Mouse (Mus musculus): ENCODE data around the gene Gm26602. TPM values are rescaled to one million over a fixed set of nuclear protein-coding genes. Genes with fewer than 3 reads are reported as not detected.

The Gm26602 gene
- polyA plus RNA-seq, 1 experiment: 0.21 TPM

DNA sequence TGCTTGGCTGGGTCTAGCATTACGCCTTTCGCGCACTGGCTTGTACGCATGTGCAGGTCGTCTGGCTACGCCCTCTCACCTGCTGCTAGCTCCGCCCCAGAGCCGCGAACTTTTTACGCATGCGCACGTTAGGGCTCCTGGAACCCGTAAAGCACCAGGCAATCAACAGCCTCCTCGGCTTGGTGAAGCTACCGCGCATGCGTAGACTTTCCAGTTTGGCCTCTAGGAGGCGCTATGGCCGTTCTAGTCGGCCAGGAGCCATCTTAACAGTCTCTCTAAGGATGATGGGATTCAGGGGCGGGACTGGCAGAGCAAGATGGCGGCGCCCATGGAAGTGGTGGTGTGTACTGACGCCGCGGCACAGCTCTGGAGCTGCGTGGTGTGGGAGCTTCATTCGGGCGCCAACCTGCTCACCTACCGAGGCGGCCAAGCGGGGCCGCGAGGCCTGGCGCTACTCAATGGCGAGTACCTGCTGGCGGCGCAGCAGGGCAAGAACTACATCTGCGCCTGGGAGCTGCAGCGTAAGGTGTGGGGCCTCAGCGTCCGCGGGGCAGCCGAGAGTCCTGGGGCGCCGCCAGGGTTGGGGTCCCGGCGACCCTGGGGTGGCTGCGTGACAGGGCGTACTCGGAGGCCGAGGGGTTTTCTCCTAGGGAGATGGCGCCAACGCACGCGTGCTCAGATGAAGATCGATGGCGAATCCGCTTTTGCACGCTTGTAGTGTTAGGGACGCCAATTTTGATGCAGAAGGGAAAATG lies 49.4 kb downstream of the Gm26602 start, which contains the start of gene Wdr18:
Wdr18 (plus strand) TSS at position 306 of the 755 bp plus-strand sequence.
- peaks cover 40% of the 10 kb centered on the region for H3K4me1 ChIP-seq (ENCODE audit: control insufficient read depth)
- H3K27me3 ChIP-seq (ENCODE audit: control insufficient read depth): peaks cover 5% of the 10 kb centered on the region; the same call in 1 of the 2 replicates
- no peaks in the 10 kb centered on the region for H3K9me3 ChIP-seq (ENCODE audit: control insufficient read depth, low read length)

More for the DNA sequence above, 49.4 kb downstream of the Gm26602 start, which contains the start of gene Wdr18:
- no peak for TF ChIP-seq GATA1 (IDR thresholded peaks at IDR 0.05; ENCODE audit: low read length)
- TF ChIP-seq TAL1 (IDR thresholded peaks at IDR 0.05; ENCODE audit: low read length): no peak
- Histone ChIP-seq H3K4me3 (replicated peaks) (peak within 1 kb of the TSS; percentile 94), H3K36me3 (ENCODE audit: control insufficient read depth) (peaks cover 38% of the 10 kb centered on the region)

Other genes with a start within 250 kb of the Gm26602 start
- 0.03 TPM in 1 of 2 replicates, not detected in the other for gene Madcam1, start 246.3 kb upstream of the Gm26602 start, polyA plus RNA-seq (2012)
- gene Tpgs1, start 241.5 kb upstream of the Gm26602 start, polyA plus RNA-seq (2012): 15.5 and 17.8 TPM in 2 replicates
- 65.0 and 72.0 TPM in 2 replicates for gene Cdc34, start 228.7 kb upstream of the Gm26602 start, polyA plus RNA-seq (2012)
- 0.08 and 0.09 TPM in 2 replicates for gene Gzmm, start 221.8 kb upstream of the Gm26602 start, polyA plus RNA-seq (2012)
- gene Bsg, start 206.4 kb upstream of the Gm26602 start, polyA plus RNA-seq (2012): 836 and 840 TPM in 2 replicates
- gene Hcn2, start 194.2 kb upstream of the Gm26602 start, polyA plus RNA-seq (2012): 0.08 and 0.15 TPM in 2 replicates
- 2.1 and 2.5 TPM in 2 replicates for gene Polrmt, start 164.3 kb upstream of the Gm26602 start, polyA plus RNA-seq (2012)
- not detected in 2 replicates for gene Fgf22, start 155.8 kb upstream of the Gm26602 start, polyA plus RNA-seq (2012)
- gene Rnf126, start 143.9 kb upstream of the Gm26602 start, polyA plus RNA-seq (2012): 35.3 and 45.1 TPM in 2 replicates
- 0.02 and 0.04 TPM in 2 replicates for gene Fstl3, start 133.6 kb upstream of the Gm26602 start, polyA plus RNA-seq (2012)
- 0.02 TPM in 1 of 2 replicates, not detected in the other for gene Prss57, start 119.9 kb upstream of the Gm26602 start, polyA plus RNA-seq (2012)
- gene Palm, start 117.3 kb upstream of the Gm26602 start, polyA plus RNA-seq (2012): 0.34 and 0.52 TPM in 2 replicates
- not detected in 2 replicates for gene Misp, start 89.9 kb upstream of the Gm26602 start, polyA plus RNA-seq (2012)
- gene Ptbp1, start 56.4 kb upstream of the Gm26602 start, polyA plus RNA-seq (2012): 46.1 and 67.9 TPM in 2 replicates
- gene Prtn3, start 36.4 kb upstream of the Gm26602 start, polyA plus RNA-seq (2012): 3.5 TPM in 2 replicates
- 0.06 and 0.11 TPM in 2 replicates for gene Plppr3, start 36.2 kb upstream of the Gm26602 start, polyA plus RNA-seq (2012)
- 1.5 and 1.8 TPM in 2 replicates for gene Elane, start 24.6 kb upstream of the Gm26602 start, polyA plus RNA-seq (2012)
- gene Cfd, start 20.0 kb upstream of the Gm26602 start, polyA plus RNA-seq (2012): not detected in 2 replicates
- 4.1 and 4.9 TPM in 2 replicates for gene Med16, start 1.9 kb upstream of the Gm26602 start, polyA plus RNA-seq (2012)
- gene Kiss1r, start 6.1 kb downstream of the Gm26602 start, polyA plus RNA-seq (2012): 0.01 TPM in 1 of 2 replicates, not detected in the other
- 9.9 and 13.0 TPM in 2 replicates for gene R3hdm4, start 10.4 kb downstream of the Gm26602 start, polyA plus RNA-seq (2012)
- gene Arid3a, start 16.2 kb downstream of the Gm26602 start, polyA plus RNA-seq (2012): 1.0 and 1.4 TPM in 2 replicates
- gene Wdr18, start 49.3 kb downstream of the Gm26602 start, polyA plus RNA-seq (2012): 4.4 and 4.9 TPM in 2 replicates
- gene Grin3b, start 59.9 kb downstream of the Gm26602 start, polyA plus RNA-seq (2012): 0.01 TPM in 1 of 2 replicates, not detected in the other
- gene Tmem259, start 73.5 kb downstream of the Gm26602 start, polyA plus RNA-seq (2012): 47.6 and 49.5 TPM in 2 replicates
- 0.59 and 0.74 TPM in 2 replicates for gene Cnn2, start 77.7 kb downstream of the Gm26602 start, polyA plus RNA-seq (2012)
- gene Abca7, start 85.6 kb downstream of the Gm26602 start, polyA plus RNA-seq (2012): 7.6 and 7.9 TPM in 2 replicates
- 1.5 and 1.7 TPM in 2 replicates for gene Arhgap45, start 105.8 kb downstream of the Gm26602 start, polyA plus RNA-seq (2012)
- gene Polr2e, start 128.9 kb downstream of the Gm26602 start, polyA plus RNA-seq (2012): 11.9 and 17.1 TPM in 2 replicates
- 551 and 700 TPM in 2 replicates for gene Gpx4, start 136.3 kb downstream of the Gm26602 start, polyA plus RNA-seq (2012)
- 3.4 and 3.9 TPM in 2 replicates for gene Sbno2, start 194.7 kb downstream of the Gm26602 start, polyA plus RNA-seq (2012)
- 69.2 and 71.6 TPM in 2 replicates for gene Stk11, start 204.9 kb downstream of the Gm26602 start, polyA plus RNA-seq (2012)
- gene Atp5d, start 227.8 kb downstream of the Gm26602 start, polyA plus RNA-seq (2012): 139 and 144 TPM in 2 replicates
- 0.15 and 0.52 TPM in 2 replicates for gene Cbarp, start 230.0 kb downstream of the Gm26602 start, polyA plus RNA-seq (2012)
- gene Midn, start 237.4 kb downstream of the Gm26602 start, polyA plus RNA-seq (2012): 7.0 and 9.3 TPM in 2 replicates